Mouse (Mus musculus) splenic B cell, adult 2 months (primary cell): ENCODE data around the gene Psap.

Source experiments
- DNase-seq: peaks from one replicate; pipeline ENCODE4 v3.0.0-alpha.2; 2011; ENCODE audit warnings: low read depth, low spot score
- H3K27me3 ChIP-seq: 2 replicates; pipeline ENCODE4 v1.6.1; 2012; ENCODE audit warnings: mild to moderate bottlenecking, low read length, moderate library complexity, mixed read lengths; ENCODE audit not compliant: control insufficient read depth, poor library complexity, insufficient read depth, severe bottlenecking
- H3K36me3 ChIP-seq: 2 replicates; pipeline ENCODE4 v1.6.1; 2012; ENCODE audit warnings: mild to moderate bottlenecking, low read length, moderate library complexity, mixed read lengths; ENCODE audit not compliant: control insufficient read depth, poor library complexity, insufficient read depth, severe bottlenecking

The Psap gene

DNA sequence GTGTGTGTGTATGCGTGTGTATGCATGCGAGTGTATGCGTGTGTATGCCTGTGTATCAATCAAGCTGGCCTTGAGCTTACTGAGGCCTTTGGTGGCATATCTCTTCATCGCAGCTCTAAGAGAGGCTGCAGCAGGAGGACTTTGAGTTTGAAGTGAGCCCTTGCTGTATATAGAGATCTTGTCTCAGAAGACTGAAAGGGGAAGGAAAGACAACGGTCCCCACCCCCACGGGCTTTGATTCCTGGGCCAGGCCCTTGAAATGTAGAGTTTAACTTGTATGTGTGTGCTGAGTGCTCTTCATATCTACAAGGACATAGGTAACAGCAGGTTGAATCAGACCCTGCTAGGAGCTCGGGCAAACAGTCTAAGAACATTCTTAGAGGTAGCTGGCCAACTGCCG is 11.8 kb downstream of the Psap start:
- no peaks in the 10 kb centered on the region for H3K27me3 ChIP-seq
- H3K36me3 ChIP-seq, result peaks cover 8% of the 10 kb centered on the region
- DNase-seq, result peak; percentile 61

DNA sequence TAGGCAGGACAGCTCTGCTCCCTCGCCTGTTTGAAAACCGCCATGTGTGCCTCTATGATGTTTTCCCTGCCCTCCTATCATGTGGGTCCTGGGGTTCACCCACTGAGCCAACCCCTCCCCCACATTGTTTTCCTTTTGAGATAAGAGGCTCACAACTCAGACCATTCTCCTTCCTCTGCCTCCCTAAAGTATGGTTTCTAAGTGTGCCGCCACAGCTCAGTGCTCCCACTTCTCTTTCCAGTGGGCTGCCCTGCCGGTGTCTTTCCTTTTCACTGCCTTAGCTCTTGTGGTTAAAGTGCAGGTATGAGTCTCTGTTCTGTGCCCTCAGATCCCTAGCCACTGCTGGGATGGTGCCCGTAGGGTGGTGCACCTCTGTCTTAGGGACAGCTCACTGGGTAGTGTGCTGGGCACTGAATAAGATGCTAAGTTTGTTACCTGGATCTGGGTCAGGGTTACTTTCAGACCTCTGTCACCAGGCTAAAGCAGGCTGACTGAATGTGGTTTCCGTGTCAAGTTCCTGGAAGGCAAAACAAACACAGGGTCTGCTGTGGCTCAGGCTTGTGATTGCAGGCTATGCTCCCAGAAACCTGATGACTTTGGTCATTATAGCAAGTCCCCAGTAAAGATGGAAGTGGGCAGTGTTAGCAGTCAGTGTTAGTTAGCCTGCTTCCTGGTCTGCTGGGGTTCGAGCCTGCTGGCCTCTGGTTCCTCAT is 12.8 kb downstream of the Psap start:
- Histone ChIP-seq H3K27me3 (no peaks in the 10 kb centered on the region), H3K36me3 (peaks cover 12% of the 10 kb centered on the region)
- DNase-seq, result peak; percentile 67

DNA sequence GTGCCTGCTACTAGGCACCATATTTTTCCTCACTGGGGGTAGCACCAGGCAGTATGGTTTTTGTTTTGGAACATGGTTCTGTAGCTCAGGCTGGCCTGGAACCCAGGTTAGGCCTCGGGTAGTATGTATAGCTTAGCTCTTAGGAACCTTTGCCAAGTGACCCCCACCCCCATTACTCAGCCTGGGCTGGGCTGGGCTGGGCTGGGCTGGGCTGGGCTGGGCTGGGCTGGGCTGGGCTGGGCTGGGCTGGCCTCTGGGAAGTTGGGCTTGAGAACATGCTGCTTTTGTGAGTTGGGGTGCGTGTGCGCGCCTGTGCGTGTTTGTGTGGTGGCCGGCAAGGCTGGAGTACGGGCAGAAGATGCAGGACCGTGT is 13.3 kb downstream of the Psap start:
- H3K36me3 ChIP-seq, result peaks cover 13% of the 10 kb centered on the region; the same call in 1 of the 2 replicates
- DNase-seq, result no peak
- H3K27me3 ChIP-seq, result no peaks in the 10 kb centered on the region

DNA sequence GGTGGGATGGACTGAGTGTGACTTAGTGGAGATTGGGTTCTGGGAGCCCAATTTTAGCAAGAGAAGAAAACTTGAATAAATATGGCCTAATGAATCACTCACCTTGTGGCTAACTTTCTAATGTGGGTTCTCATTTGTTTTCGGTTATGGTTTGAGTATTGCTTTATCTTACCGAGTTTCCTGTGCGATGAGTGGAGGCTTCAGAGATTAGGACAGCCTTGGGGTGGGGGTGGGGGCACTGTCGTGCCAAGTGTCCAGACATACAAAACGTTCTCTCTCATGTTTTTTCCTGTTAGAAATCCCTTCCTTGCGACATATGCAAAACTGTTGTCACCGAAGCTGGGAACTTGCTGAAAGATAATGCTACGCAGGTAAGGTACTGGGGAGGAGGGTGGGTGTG is 14.8 kb downstream of the Psap start:
- no peaks in the 10 kb centered on the region for H3K27me3 ChIP-seq

DNA sequence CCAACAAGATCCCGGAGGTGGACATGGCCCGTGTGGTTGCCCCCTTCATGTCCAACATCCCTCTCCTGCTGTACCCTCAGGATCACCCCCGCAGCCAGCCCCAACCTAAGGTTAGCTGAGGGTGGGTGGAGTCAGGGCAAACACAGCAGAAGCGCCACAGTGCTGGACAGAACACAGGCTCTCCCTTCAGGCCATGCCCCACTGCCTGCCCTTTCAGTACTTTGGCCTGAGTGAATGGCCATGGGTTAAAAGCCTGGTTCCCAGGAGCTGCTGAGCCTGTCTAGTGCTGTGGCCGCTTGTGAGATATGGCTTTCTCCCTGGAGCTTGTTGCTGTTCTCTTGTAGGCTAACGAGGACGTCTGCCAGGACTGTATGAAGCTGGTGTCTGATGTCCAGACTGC is 17.2 kb downstream of the Psap start:
- no peak for DNase-seq

More for the DNA sequence above, 14.8 kb downstream of the Psap start:
- DNase-seq, result no peak
- peaks cover 16% of the 10 kb centered on the region for H3K36me3 ChIP-seq

DNA sequence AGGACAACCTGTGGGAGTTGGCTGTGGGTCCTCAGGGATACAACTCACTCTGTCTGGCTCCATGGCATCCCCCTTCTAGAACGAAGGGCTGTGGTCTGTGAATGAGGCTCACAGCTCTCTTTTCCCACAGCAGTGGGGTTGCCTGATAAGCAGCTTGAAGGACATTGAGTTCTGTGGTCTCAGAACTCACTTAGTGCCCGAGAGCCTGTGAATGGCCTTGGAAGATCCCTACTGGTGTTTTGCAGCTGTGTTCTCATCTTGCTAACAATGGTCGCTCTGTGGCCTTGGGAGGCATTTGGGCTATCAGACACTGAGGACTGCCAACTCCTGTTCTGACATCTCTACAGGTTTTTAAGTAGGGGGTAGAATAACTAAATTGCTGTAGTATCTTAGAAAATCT is 17.9 kb downstream of the Psap start:
- no peak for DNase-seq
- H3K27me3 ChIP-seq, result no peaks in the 10 kb centered on the region
- peaks cover 24% of the 10 kb centered on the region for H3K36me3 ChIP-seq

More for the DNA sequence above, 17.2 kb downstream of the Psap start:
- H3K36me3 ChIP-seq, result peaks cover 20% of the 10 kb centered on the region
- H3K27me3 ChIP-seq, result no peaks in the 10 kb centered on the region

DNA sequence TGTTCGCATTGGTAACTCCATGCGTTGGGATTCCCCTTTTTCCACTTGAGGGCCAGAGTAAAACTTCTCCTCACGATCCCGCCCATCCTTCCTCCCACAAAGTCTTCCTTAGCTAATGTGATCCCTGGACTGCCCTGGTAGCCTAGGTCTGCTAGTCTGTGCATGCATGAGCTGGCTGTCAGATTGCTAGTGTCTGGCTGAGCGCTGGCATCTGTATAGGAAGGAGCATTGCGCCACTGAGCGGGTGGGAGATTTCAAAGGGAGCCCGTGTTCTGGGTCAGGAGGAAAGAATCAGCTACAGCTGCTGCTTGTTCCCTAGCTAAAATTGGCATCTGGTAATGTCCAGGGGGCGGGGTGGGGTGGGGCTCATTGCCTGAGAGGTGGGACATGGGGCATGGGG is 18.6 kb downstream of the Psap start:
- no peaks in the 10 kb centered on the region for H3K27me3 ChIP-seq
- DNase-seq, result no peak
- peaks cover 26% of the 10 kb centered on the region for H3K36me3 ChIP-seq

DNA sequence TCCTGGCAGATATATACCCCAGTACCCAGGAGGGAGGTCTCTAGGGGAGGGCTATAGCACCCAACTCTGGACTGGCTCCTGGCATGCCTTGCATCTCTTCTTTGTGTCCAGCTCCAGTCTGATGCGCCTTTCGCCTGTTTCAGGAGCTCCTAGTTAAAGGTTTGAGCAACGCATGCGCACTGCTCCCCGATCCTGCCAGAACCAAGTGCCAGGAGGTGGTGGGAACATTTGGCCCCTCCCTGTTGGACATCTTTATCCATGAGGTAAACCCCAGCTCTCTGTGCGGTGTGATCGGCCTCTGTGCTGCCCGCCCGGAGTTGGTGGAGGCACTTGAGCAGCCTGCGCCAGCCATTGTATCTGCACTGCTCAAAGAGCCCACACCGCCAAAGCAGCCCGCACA is 22.2 kb downstream of the Psap start:
- Histone ChIP-seq H3K27me3 (no peaks in the 10 kb centered on the region), H3K36me3 (peaks cover 20% of the 10 kb centered on the region)
- DNase-seq, result no peak

DNA sequence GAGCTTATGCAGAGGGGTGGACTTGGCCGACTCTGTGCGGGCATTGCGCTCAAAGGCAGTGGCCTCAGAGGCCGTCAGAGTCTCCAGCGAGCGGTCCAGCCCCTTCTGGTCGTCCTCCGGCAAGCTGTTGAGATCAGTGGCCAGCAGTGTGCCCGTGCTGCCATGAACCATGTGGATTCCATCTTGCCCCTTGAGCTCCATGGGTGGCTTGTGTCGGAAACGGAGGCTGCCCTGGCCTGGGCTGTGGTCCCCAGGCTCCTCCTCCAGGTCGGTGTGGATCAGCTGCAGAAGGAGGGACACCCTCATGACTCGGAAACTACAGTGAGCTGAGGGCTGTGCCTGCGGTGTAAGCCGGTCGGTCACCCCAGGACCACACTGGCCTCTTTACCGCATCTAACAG is 26.0 kb downstream of the Psap start:
- Histone ChIP-seq H3K27me3 (no peaks in the 10 kb centered on the region), H3K36me3 (peaks cover 12% of the 10 kb centered on the region)
- no peak for DNase-seq

DNA sequence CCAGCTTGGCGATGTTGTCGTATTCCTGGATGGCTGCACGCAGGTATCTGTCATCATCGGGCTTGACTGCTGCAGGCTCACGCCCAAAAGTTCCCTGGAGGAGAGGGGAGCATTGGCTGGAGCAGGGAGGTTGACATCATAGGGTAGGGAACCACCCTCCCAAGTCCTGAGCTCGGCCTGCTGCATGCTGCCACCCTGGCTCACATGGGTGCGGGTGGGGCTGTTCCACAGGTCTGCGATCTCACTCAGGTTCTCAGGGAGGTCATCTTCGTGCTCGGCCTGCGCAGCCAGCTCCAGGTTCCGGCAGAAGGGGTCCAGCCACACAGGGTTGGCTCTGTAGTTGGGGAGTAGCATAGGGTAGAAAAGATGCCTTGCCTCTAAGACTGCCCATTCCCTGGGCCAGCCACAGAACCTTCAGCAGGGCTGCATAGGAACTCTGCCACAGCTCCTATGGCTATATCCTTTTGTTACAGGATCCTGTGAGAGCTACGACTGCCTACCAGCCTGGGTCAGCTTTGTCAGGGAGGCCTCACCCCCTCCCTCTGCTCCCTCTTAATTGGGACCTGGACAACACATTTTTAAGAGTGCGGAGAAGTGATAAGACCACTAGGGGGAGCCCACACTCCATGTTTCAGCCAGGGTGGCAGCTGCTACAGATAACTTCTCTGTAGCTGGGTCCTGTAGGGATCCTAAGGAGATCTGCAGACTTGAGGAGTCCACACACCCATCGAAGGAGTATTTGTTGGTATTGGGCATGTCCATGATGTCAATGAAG is 27.6 kb downstream of the Psap start:
- DNase-seq, result peak; percentile 89
- Histone ChIP-seq H3K36me3 (peaks cover 5% of the 10 kb centered on the region), H3K27me3 (no peaks in the 10 kb centered on the region)

DNA sequence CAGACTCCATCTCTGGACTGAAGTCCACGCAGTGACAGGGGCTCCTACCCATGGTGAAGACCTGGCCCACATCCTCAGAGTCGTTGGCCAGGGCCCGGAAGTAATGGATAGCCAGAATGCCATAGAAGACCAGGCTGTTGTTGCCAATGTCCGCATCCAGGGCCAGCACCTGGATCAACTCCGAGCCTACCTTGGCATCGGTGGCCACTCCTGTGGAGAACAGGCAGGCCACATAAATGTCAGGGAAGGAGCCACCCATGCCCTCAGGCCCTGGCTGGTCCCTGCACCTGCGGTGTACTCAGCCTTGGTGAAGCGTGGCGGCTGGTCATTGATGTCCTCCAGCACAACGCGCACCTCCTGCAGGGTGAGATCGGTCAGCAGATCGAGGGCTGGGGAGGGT is 33.2 kb downstream of the Psap start:
- no peaks in the 10 kb centered on the region for H3K36me3 ChIP-seq
- H3K27me3 ChIP-seq, result no peaks in the 10 kb centered on the region
- DNase-seq, result no peak

DNA sequence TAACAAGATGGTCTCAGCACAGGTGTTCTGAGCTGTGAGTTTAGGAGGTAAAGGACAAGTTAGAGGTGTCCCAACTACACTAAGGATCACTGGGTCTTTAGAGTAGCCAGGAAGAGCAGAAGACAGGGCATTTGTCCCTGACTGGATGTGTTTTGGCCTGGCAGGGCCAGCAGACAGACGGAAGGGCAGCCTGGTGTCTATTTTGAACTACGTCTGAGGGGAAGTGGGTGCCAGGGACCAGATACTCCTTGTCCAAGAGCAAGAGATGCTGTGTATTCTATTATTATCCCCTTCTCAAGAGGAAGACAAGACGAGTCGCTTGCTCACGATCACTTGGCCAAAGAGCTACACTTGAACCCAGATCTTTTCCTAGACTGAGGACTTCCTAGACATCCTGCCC is 36.2 kb downstream of the Psap start:
- DNase-seq, result no peak
- Histone ChIP-seq H3K36me3 (no peaks in the 10 kb centered on the region), H3K27me3 (no peaks in the 10 kb centered on the region)

DNA sequence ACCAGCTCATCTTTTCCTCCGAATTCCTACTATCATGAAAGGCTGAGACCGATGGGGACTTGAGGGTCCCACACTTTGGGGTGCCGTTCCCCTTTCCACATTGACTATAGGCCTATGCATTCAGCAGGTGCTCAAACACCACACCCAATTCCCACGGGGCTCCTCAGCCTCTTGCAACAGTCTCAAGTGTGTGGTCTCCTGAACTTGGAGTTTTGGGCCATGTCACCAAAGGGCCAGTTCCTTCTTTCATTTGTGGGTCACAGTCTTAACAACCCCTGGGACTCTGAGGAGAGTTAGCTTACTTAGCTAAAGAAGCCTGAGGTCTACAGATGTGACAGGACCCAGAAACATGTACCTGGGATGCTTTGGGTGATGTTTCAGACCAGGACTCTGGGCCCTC is 38.7 kb downstream of the Psap start:
- H3K27me3 ChIP-seq, result no peaks in the 10 kb centered on the region
- peak; percentile 29 for DNase-seq
- no peaks in the 10 kb centered on the region for H3K36me3 ChIP-seq

DNA sequence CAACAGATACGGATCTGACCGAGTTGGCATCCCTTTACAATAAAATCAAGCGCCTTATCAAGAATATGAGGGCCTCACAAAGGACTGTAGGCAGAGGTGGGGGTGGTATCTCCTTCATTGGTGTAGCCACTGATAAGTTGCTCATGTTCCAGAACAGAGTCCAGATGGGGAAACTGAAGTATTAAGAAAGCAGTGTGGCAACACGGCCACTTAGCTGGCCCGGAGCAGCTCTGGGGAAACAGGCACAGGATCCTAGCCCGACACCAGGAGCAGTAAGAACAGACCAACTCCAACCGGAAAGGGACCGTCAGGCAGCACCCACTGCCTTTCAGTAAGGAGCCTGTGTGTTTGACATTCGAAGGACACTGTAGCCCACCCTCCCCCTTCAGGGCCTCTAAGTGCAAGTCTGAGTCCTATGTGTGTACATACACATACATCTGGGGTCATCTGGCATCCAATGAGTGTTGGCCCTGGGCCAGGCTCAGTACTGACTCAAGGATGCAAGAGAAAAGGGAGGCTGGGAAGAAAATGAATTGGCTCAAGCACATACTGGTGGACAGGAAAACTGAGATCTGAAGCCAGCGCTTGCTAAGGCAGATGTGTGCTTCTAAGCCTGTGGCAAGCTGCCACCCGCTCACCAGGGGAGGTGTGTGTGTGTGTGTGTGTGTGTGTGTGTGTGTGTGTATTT is 51.7 kb downstream of the Psap start:
- Histone ChIP-seq H3K36me3 (no peaks in the 10 kb centered on the region), H3K27me3 (no peaks in the 10 kb centered on the region)
- DNase-seq, result no peak

DNA sequence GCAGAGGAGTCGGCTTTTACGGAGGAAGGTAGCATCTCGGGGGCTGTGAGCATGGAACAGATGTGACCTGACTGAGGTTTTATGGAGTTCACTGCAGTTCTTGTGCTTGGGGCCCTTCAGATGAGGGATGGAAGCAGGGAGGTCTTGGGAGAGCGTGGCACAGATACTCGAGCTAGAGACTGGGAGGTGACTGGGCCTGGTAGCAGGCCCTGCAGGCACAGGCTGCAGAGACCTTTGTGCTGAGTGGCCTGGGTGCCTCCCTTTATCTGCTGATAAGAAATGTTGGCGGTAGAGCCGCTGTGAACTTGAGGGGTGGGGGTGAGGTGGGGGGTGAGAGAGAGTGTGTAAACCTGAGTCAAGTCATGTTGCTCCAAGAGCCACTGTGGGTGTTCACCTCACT is 57.2 kb downstream of the Psap start:
- Histone ChIP-seq H3K36me3 (no peaks in the 10 kb centered on the region), H3K27me3 (no peaks in the 10 kb centered on the region)
- DNase-seq, result no peak
